Mouse (Mus musculus): Measurements from ENCODE around the gene Tmem183a.
A peak's percentile ranks its signal among the peaks of the same experiment; 100 is the strongest.

The Tmem183a gene

GRCm38 (mm10) chr1:134344005-134344950 is 17.5 kb downstream of the Tmem183a start:
- DNase-seq (ENCODE audit: low read depth, low spot score), result peak; percentile 72

GRCm38 (mm10) chr1:134343567-134343966 is 18.2 kb downstream of the Tmem183a start:
- DNase-seq (ENCODE audit: low read depth, low spot score), result no peak

- no peak for DNase-seq (ENCODE audit: low read depth, low spot score)
Observed at GRCm38 (mm10) chr1:134342781-134343310, 18.9 kb downstream of the Tmem183a start.

GRCm38 (mm10) chr1:134342278-134342664 is 19.5 kb downstream of the Tmem183a start:
- no peak for DNase-seq (ENCODE audit: low read depth, low spot score)

GRCm38 (mm10) chr1:134341641-134342277 is 20.0 kb downstream of the Tmem183a start:
- DNase-seq (ENCODE audit: low read depth, low spot score), result no peak

GRCm38 (mm10) chr1:134339757-134340619 is 21.8 kb downstream of the Tmem183a start:
- DNase-seq (ENCODE audit: low read depth, low spot score), result no peak

GRCm38 (mm10) chr1:134339162-134339561 is 22.6 kb downstream of the Tmem183a start:
- no peak for DNase-seq (ENCODE audit: low read depth, low spot score)

GRCm38 (mm10) chr1:134336958-134337710 is 24.6 kb downstream of the Tmem183a start:
- no peak for DNase-seq (ENCODE audit: low read depth, low spot score)

GRCm38 (mm10) chr1:134335924-134336810 is 25.6 kb downstream of the Tmem183a start:
- DNase-seq (ENCODE audit: low read depth, low spot score), result no peak

GRCm38 (mm10) chr1:134335211-134335923 is 26.4 kb downstream of the Tmem183a start:
- no peak for DNase-seq (ENCODE audit: low read depth, low spot score)

- no peak for DNase-seq (ENCODE audit: low read depth, low spot score)
Observed at GRCm38 (mm10) chr1:134334111-134334827, 27.5 kb downstream of the Tmem183a start.

GRCm38 (mm10) chr1:134333371-134334110 is 28.2 kb downstream of the Tmem183a start:
- no peak for DNase-seq (ENCODE audit: low read depth, low spot score)

- DNase-seq (ENCODE audit: low read depth, low spot score), result no peak
Observed at GRCm38 (mm10) chr1:134332770-134333271, 29.0 kb downstream of the Tmem183a start, which contains the start of gene Ppfia4. Ppfia4 (minus strand) TSS chr1:134332928.

- DNase-seq (ENCODE audit: low read depth, low spot score), result peak; percentile 56
Observed at GRCm38 (mm10) chr1:134331879-134332635, 29.7 kb downstream of the Tmem183a start.

GRCm38 (mm10) chr1:134326841-134327346 is 34.9 kb downstream of the Tmem183a start:
- DNase-seq (ENCODE audit: low read depth, low spot score), result no peak

- no peak for DNase-seq (ENCODE audit: low read depth, low spot score)
Observed at GRCm38 (mm10) chr1:134322591-134322990, 39.2 kb downstream of the Tmem183a start.
